Mouse (Mus musculus) embryonic facial prominence, embryonic 13.5 days (tissue): ENCODE results near the gene Atp1b2. TPM values are rescaled to one million over a fixed set of nuclear protein-coding genes. Genes with fewer than 3 reads are reported as not detected.
"Not testable (repeated sequence)": the region's sequence is repeated elsewhere in the genome, so short reads cannot be mapped to it uniquely, and the experiment has no call there.

Experiments
- ATAC-seq: fragments of 200-750 bp; cut with Nextera tagmentation; 2 replicates; pipeline ENCODE4 v1.8.0; 2017; ENCODE audit warnings: low read depth; ENCODE audit not compliant: insufficient number of reproducible peaks, insufficient read depth, low FRiP score, low TSS enrichment
- H3K27ac ChIP-seq: fragments of 300-500 bp; sonication (generic); 2 replicates; pipeline ENCODE4 v1.5.1; 2015; ENCODE audit warnings: moderate library complexity, mild to moderate bottlenecking, inconsistent platforms
- H3K27me3 ChIP-seq: fragments of 300-500 bp; sonication (generic); 2 replicates; pipeline ENCODE4 v1.6.1; 2015; ENCODE audit warnings: mild to moderate bottlenecking, inconsistent platforms
- H3K36me3 ChIP-seq: fragments of 300-500 bp; sonication (generic); 2 replicates; pipeline ENCODE4 v1.6.1; 2015; ENCODE audit warnings: mild to moderate bottlenecking, inconsistent platforms
- H3K4me1 ChIP-seq: fragments of 300-500 bp; sonication (generic); 2 replicates; pipeline ENCODE4 v1.6.1; 2015; ENCODE audit warnings: inconsistent platforms
- H3K4me2 ChIP-seq: fragments of 300-500 bp; sonication (generic); 2 replicates; pipeline ENCODE4 v1.6.1; 2015; ENCODE audit warnings: moderate library complexity, mild to moderate bottlenecking, inconsistent platforms
- H3K4me3 ChIP-seq: fragments of 300-500 bp; sonication (generic); 2 replicates; pipeline ENCODE4 v1.5.1; 2015; ENCODE audit warnings: mild to moderate bottlenecking, inconsistent platforms
- H3K9ac ChIP-seq: fragments of 300-500 bp; sonication (generic); 2 replicates; pipeline ENCODE4 v1.6.1; 2015; ENCODE audit warnings: mild to moderate bottlenecking, inconsistent platforms
- H3K9me3 ChIP-seq: fragments of 300-500 bp; sonication (generic); 2 replicates; pipeline ENCODE4 v1.6.1; 2016; ENCODE audit warnings: inconsistent platforms
- WGBS: fragments of 180-500 bp; shearing (Covaris S2); methylation state at CpG from one replicate; pipeline ENCODE4 v1.1.7; 2015; ENCODE audit warnings: mixed read lengths; 5-methylcytosine and 5-hydroxymethylcytosine counted together
- polyA plus RNA-seq: library from polyadenylated mRNA; unstranded; fragments of >200 nt; fragmentation: Nextera tagmentation; extraction: Ambion mirVana; gene quantifications from 2 replicates; pipeline ENCODE4 v1.2.1, GENCODE M21; 2015

The Atp1b2 gene
- polyA plus RNA-seq, 1 experiment from 2014 or later = 8.3 TPM

DNA sequence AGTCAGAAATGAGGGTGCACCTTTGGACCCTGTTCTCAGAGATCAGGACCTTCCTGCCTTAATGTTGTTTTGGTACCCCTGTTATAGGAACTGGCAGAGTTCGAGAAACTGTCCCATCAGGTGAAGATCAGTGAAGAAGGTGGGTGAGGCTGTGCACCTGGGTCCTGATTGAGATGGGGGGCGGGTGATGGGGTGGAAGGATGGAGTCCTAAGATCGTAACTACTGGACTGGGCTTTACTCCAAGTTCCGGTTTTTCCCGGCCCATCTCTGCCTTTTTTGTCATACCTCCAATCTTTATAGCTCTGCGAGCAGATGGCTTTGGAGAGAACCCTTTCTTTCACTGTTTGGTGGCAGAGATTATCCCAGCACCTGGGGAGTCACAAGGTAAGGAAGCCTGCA, 16.7 kb upstream of the Atp1b2 start:
- Histone ChIP-seq H3K27ac (peak overlapping the region; percentile 63), H3K4me3 (peak overlapping the region; percentile 54), H3K9ac (peak overlapping the region; percentile 79), H3K4me1 (peaks cover 9% of the 10 kb centered on the region; the same call in 1 of the 2 replicates), H3K9me3 (no peaks in the 10 kb centered on the region), H3K27me3 (no peaks in the 10 kb centered on the region), H3K36me3 (no peaks in the 10 kb centered on the region), H3K4me2 (peak overlapping the region; percentile 64)
- WGBS = 34% methylated on average over 6 of the region's 6 CpGs
- ATAC-seq = no peak

GRCm38 (mm10) chr11:69621571-69622268, 16.0 kb upstream of the Atp1b2 start, which contains the start of gene Sat2:
Gene Sat2 (plus strand): TSS chr11:69622024.
- H3K27me3 ChIP-seq = no peaks in the 10 kb centered on the region
- no peaks in the 10 kb centered on the region for H3K9me3 ChIP-seq
- peak within 1 kb of the TSS; percentile 54 for H3K4me3 ChIP-seq
- no peaks in the 10 kb centered on the region for H3K36me3 ChIP-seq
- peak within 1 kb of the TSS; percentile 63 for H3K27ac ChIP-seq
- 1% methylated on average over 20 of the region's 20 CpGs for WGBS
- peak within 1 kb of the TSS; percentile 64 for H3K4me2 ChIP-seq
- H3K9ac ChIP-seq = peak within 1 kb of the TSS; percentile 79
- peak; percentile 71; the same call in 1 of the 2 replicates for ATAC-seq
- H3K4me1 ChIP-seq = peaks cover 9% of the 10 kb centered on the region; the same call in 1 of the 2 replicates

- Histone ChIP-seq H3K4me3 (no peak overlapping the region), H3K27me3 (no peaks in the 10 kb centered on the region), H3K27ac (no peak overlapping the region), H3K9me3 (no peaks in the 10 kb centered on the region), H3K4me1 (peaks cover 9% of the 10 kb centered on the region; the same call in 1 of the 2 replicates), H3K36me3 (no peaks in the 10 kb centered on the region), H3K9ac (no peak overlapping the region), H3K4me2 (no peak overlapping the region)
- no peak for ATAC-seq
- WGBS = 81% methylated on average over 7 of the region's 7 CpGs
Measured at GRCm38 (mm10) chr11:69620394-69621081, 14.8 kb upstream of the Atp1b2 start.

DNA sequence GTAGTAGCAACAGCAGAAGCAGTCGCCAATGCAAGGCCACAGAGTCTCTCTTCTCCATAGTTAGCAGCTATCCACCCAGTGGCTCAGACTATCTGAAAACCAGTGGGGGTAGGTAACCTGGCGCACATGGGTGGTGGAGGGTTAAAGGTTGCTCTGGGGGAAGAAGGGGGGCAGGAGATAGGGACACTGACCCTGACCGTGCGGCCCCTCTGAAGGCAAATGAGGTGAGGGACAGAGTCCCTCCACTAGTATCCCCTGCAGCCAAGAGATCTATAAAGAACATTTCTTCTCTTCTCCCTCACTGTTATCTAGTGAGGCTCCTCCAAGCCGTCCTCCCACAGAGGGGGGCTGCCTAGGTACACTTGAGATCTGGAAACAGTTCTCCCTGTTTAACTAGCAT, 12.1 kb upstream of the Atp1b2 start, which contains the start of gene Shbg:
Shbg (minus strand) TSS at position 101 of the 400 bp plus-strand sequence.
- Histone ChIP-seq H3K4me2 (no peak within 1 kb of the TSS), H3K4me1 (peaks cover 7% of the 10 kb centered on the region), H3K9ac (peak within 1 kb of the TSS; percentile 45; the same call in 1 of the 2 replicates), H3K27ac (no peak within 1 kb of the TSS), H3K36me3 (no peaks in the 10 kb centered on the region), H3K27me3 (no peaks in the 10 kb centered on the region), H3K9me3 (no peaks in the 10 kb centered on the region), H3K4me3 (no peak within 1 kb of the TSS)
- no peak for ATAC-seq
- WGBS = 64% methylated on average over 5 of the region's 5 CpGs

GRCm38 (mm10) chr11:69616781-69617180, 11.0 kb upstream of the Atp1b2 start:
- Histone ChIP-seq H3K9ac (peak overlapping the region; percentile 45; the same call in 1 of the 2 replicates), H3K4me1 (peaks cover 3% of the 10 kb centered on the region; the same call in 1 of the 2 replicates), H3K36me3 (no peaks in the 10 kb centered on the region), H3K9me3 (no peaks in the 10 kb centered on the region), H3K4me3 (no peak overlapping the region), H3K27ac (no peak overlapping the region), H3K4me2 (no peak overlapping the region), H3K27me3 (no peaks in the 10 kb centered on the region)
- 44% methylated on average over 10 of the region's 10 CpGs for WGBS
- ATAC-seq = no peak

- not testable (repeated sequence) for ATAC-seq, H3K9me3 ChIP-seq
Measured at GRCm38 (mm10) chr11:69614257-69614588, 8.5 kb upstream of the Atp1b2 start.

GRCm38 (mm10) chr11:69613553-69614256, 8.0 kb upstream of the Atp1b2 start:
- Histone ChIP-seq H3K4me1 (peaks cover 3% of the 10 kb centered on the region; the same call in 1 of the 2 replicates), H3K27ac (no peak overlapping the region), H3K4me2 (peak overlapping the region; percentile 33), H3K9me3 (no peaks in the 10 kb centered on the region), H3K36me3 (no peaks in the 10 kb centered on the region), H3K27me3 (no peaks in the 10 kb centered on the region), H3K4me3 (peak overlapping the region; percentile 1; the same call in 1 of the 2 replicates), H3K9ac (no peak overlapping the region)
- 12% methylated on average over 19 of the region's 19 CpGs for WGBS
- no peak for ATAC-seq

More at GRCm38 (mm10) chr11:69614257-69614588, 8.5 kb upstream of the Atp1b2 start:
- H3K4me3 ChIP-seq = peak overlapping the region; percentile 1; the same call in 1 of the 2 replicates
- not testable (repeated sequence) for H3K4me1 ChIP-seq, H3K36me3 ChIP-seq, H3K27ac ChIP-seq, H3K27me3 ChIP-seq, H3K9ac ChIP-seq
- H3K4me2 ChIP-seq = peak overlapping the region; percentile 33
- 53% methylated on average over 11 of the region's 11 CpGs for WGBS

DNA sequence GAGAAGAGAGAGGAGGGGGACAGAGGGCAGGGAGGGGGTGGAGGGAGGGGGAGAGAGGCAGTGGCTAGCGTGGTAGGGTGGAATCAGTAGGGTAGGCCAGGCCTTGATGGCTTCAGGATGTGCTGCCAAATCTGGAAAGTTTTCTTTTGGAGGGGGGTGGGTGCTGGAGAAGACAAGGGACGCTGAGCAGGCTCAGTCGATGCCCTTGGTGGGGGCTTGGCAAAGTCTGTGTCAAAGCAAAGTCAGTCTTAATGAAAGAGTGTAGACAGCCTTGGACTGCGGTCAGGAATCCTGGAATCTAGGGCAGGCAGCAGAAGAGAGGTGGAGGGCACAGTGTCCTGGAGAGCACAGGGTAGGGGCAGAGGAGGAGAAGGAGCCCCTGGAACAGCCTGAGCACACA, 5.2 kb upstream of the Atp1b2 start:
- ATAC-seq = no peak
- no peaks in the 10 kb centered on the region for H3K9me3 ChIP-seq
- H3K4me1 ChIP-seq = peaks cover 8% of the 10 kb centered on the region
- H3K4me2 ChIP-seq = no peak overlapping the region; the same call in 1 of the 2 replicates
- no peak overlapping the region for H3K9ac ChIP-seq
- WGBS = 56% methylated on average over 4 of the region's 4 CpGs
- no peaks in the 10 kb centered on the region for H3K27me3 ChIP-seq
- no peak overlapping the region for H3K4me3 ChIP-seq
- H3K27ac ChIP-seq = no peak overlapping the region
- no peaks in the 10 kb centered on the region for H3K36me3 ChIP-seq

GRCm38 (mm10) chr11:69609416-69609815, 3.7 kb upstream of the Atp1b2 start:
- no peak for ATAC-seq
- Histone ChIP-seq H3K4me2 (no peak overlapping the region), H3K9ac (no peak overlapping the region), H3K4me3 (no peak overlapping the region), H3K27ac (no peak overlapping the region), H3K9me3 (no peaks in the 10 kb centered on the region), H3K36me3 (no peaks in the 10 kb centered on the region), H3K27me3 (peaks cover 10% of the 10 kb centered on the region), H3K4me1 (peaks cover 18% of the 10 kb centered on the region)
- 59% methylated on average over 7 of the region's 7 CpGs for WGBS

GRCm38 (mm10) chr11:69608525-69608924, 2.8 kb upstream of the Atp1b2 start:
- WGBS = 94% methylated on average over 3 of the region's 3 CpGs
- no peaks in the 10 kb centered on the region for H3K9me3 ChIP-seq
- H3K4me1 ChIP-seq = peaks cover 22% of the 10 kb centered on the region
- H3K4me2 ChIP-seq = no peak overlapping the region
- ATAC-seq = no peak
- H3K36me3 ChIP-seq = no peaks in the 10 kb centered on the region
- peaks cover 19% of the 10 kb centered on the region for H3K27me3 ChIP-seq
- no peak overlapping the region for H3K27ac ChIP-seq
- no peak overlapping the region for H3K9ac ChIP-seq
- no peak overlapping the region for H3K4me3 ChIP-seq

- no peak overlapping the region for H3K27ac ChIP-seq
- no peak for ATAC-seq
- no peak overlapping the region for H3K9ac ChIP-seq
- 84% methylated on average over 2 of the region's 2 CpGs for WGBS
- H3K36me3 ChIP-seq = no peaks in the 10 kb centered on the region
- H3K4me3 ChIP-seq = no peak overlapping the region
- no peaks in the 10 kb centered on the region for H3K9me3 ChIP-seq
- no peak overlapping the region for H3K4me2 ChIP-seq
- peaks cover 22% of the 10 kb centered on the region for H3K4me1 ChIP-seq
- peaks cover 26% of the 10 kb centered on the region for H3K27me3 ChIP-seq
Measured at GRCm38 (mm10) chr11:69606832-69607231, 1.1 kb upstream of the Atp1b2 start.
